Mouse (Mus musculus) heart, postnatal 25 days (tissue): ENCODE results near the gene Gm5169. TPM values are rescaled to one million over a fixed set of nuclear protein-coding genes. Genes with fewer than 3 reads are reported as not detected.
"Not testable (repeated sequence)": the region's sequence is repeated elsewhere in the genome, so short reads cannot be mapped to it uniquely, and the experiment has no call there.

ENCODE experiments used
- DNase-seq: peaks from one replicate; pipeline ENCODE4 v3.0.0; 2022; ENCODE audit warnings: low spot score
- intact Hi-C: fragments of 180-260 bp; cut with DNase I; formaldehyde crosslinking; loops from one replicate; pipeline ENCODE4 v1.15.1; 2025
- total RNA-seq, 2 experiments: library from RNA; stranded (reverse); gene quantifications; 2 replicates each; pipeline ENCODE4 v1.2.3; 2021

Gene Gm5169
- not detected for total RNA-seq

DNA sequence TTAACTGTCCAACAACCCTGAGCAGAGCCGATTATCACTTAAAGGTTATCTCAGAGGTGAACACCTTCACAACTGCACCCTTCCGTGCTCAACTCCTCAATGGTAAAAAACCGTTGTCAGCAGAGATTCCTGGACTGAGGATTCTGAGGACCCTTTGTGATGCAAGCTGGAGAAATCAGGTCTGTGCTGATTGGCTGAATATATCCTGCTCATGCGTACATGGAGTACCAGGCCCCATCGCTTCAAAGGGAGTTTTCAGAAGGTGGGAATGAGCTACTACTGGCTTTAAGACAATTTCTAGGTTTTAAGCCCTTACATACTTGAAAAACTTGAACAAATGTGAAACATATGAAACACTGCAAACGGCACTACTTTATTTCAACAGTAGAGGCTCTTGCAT is at the start of gene Gm5169:
Gm5169 (minus strand) TSS at position 101 of the 400 bp plus-strand sequence.
- intact Hi-C loops, DNase-seq: not testable (repeated sequence)

DNA sequence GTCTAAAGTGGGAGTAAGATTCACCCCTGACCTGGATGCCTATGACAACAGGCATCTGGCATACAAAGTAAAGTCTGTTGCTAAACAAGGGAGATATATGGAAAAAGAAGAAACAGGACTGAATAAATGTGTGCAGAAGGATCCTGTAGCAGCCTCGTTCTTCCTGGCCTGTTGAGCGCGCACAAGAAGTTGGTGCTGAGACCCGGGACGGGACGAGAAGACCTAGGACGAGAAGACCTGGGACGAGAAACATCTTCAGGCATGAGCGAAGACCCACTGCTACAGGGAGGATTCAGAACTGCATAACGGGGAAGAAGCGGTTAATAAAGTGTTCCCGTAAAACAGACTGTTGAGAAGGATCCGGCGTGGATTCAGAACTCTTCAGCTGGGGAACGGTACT is 46.2 kb upstream of the Gm5169 start:
- DNase-seq, intact Hi-C loops: not testable (repeated sequence)
